Mouse (Mus musculus) brain, embryonic 18.5 days (tissue): ENCODE data around the gene Slc41a3.

ENCODE experiments used
- DNase-seq: peaks from one replicate; pipeline ENCODE4 v3.0.0-alpha.2; 2012; ENCODE audit warnings: low read depth, low spot score

The Slc41a3 gene

DNA sequence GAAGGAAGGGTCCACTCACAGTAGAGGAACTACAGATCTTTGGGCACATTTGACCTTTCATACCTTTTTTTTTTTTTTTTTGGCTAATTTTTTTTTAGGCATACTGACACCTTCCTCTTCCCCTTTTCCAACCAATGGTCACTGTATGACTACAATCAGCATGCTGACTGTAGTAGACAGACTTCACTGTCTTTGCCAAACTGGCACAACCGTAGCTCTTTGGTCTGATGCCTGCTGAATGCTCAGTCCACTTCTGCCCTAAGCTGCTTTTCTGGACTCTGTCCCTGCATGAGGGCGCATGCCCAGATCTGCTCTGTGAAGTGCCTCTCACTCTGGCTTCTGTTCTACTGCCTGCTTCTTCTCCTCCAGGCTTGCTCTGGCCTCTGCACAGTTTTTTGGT, 6.9 kb upstream of the Slc41a3 start:
- peak; percentile 20 for DNase-seq

- DNase-seq = no peak
These were observed 6.3 kb upstream of the Slc41a3 start for GRCm38 (mm10) chr6:90598197-90598596.

DNA sequence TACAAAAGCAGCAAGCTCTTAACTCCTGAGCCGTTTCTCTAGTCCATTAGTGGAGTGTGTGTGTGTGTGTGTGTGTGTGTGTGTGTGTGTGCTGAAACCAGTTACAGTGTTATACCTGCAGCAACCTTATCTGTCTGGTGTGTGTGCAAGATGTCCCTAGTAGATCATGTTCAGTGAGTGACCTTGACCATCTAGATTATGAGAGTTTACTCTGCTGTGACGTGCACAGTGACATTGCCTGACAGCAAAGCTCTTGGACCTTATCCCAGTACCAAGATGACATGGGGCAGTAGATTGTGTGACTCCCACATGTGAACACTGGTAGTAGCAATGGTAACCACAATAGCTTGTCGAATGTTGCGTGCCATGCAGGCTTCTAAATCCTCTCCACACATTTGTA, 4.2 kb upstream of the Slc41a3 start:
- no peak for DNase-seq

- DNase-seq = no peak
These were observed 2.8 kb upstream of the Slc41a3 start for GRCm38 (mm10) chr6:90601736-90602135.

GRCm38 (mm10) chr6:90602304-90602703, 2.2 kb upstream of the Slc41a3 start:
- no peak for DNase-seq

DNA sequence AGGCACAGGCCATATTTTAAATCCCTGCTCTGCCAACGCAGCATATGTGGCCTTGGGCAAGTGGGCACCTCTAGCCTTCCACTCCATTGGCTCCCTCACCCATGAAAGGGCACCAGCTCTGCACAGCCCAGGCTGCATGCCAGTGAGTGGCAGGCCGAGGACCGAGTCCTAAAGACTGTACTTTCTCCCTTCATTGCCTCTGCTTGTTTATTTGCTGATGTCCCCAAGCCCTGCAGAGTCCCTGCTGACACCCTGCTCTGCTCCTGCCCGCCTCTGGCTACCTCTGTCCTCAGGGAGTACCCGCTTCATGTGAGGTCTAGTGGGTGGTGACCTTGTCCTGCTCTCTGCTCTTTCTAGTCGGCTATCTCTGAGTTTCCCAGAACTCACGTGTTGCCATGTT, 1.4 kb upstream of the Slc41a3 start:
- DNase-seq = no peak

DNA sequence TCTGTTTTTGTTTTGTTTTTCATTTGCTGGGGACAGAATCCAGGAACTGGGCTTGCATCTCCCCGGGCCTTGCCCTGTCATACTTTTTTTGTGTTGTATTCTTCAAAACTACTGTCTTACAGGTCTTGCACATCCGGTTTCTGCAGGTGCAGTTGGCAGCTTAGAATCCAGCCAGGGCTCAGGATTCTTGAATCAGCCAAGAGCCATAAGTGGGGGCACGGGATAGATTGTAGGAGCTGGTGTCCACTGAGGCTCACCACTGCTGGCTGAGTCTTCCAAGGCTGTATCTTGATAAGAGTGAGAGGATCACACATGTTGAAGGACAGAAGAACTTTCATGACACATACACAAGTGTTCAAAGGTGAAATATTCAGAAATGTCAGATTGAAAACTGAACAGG, 395 bp upstream of the Slc41a3 start:
- no peak for DNase-seq

- DNase-seq = no peak
These were observed 757 bp downstream of the Slc41a3 start for GRCm38 (mm10) chr6:90605298-90605665.

- peak; percentile 16 for DNase-seq
These were observed 2.0 kb downstream of the Slc41a3 start for GRCm38 (mm10) chr6:90606538-90606937.

GRCm38 (mm10) chr6:90607196-90607595, 2.7 kb downstream of the Slc41a3 start:
- DNase-seq = no peak

GRCm38 (mm10) chr6:90608186-90608585, 3.7 kb downstream of the Slc41a3 start:
- DNase-seq = no peak

DNA sequence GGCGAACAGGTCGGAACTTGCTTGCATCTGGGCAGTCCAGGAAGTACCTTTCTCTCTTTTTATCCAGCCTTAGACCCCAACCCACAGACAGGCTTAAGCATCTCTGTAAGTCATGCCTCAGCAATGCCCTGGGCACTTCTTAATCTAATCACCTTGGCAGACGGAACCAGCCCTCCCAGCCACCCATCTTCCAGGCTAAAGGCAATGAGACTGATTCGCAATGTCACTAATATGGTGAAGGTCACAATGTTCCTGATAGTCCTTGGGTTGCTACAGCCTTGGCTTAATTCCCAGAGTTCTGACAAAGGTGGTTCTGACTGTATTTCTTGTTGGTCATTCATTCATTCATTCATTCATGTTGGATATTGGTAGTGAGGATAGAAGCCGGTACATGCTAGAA, 5.7 kb downstream of the Slc41a3 start:
- DNase-seq = no peak

GRCm38 (mm10) chr6:90613277-90613676, 8.8 kb downstream of the Slc41a3 start:
- DNase-seq = no peak

- DNase-seq = no peak
These were observed 10.8 kb downstream of the Slc41a3 start for GRCm38 (mm10) chr6:90615362-90615761.

- no peak for DNase-seq
These were observed 11.5 kb downstream of the Slc41a3 start for GRCm38 (mm10) chr6:90615991-90616390.

- DNase-seq = no peak
These were observed 12.0 kb downstream of the Slc41a3 start for GRCm38 (mm10) chr6:90616481-90616880.

GRCm38 (mm10) chr6:90618274-90618673, 13.7 kb downstream of the Slc41a3 start:
- no peak for DNase-seq

- no peak for DNase-seq
These were observed 14.5 kb downstream of the Slc41a3 start for GRCm38 (mm10) chr6:90618821-90619636.

- no peak for DNase-seq
These were observed 15.4 kb downstream of the Slc41a3 start for GRCm38 (mm10) chr6:90619936-90620335.

DNA sequence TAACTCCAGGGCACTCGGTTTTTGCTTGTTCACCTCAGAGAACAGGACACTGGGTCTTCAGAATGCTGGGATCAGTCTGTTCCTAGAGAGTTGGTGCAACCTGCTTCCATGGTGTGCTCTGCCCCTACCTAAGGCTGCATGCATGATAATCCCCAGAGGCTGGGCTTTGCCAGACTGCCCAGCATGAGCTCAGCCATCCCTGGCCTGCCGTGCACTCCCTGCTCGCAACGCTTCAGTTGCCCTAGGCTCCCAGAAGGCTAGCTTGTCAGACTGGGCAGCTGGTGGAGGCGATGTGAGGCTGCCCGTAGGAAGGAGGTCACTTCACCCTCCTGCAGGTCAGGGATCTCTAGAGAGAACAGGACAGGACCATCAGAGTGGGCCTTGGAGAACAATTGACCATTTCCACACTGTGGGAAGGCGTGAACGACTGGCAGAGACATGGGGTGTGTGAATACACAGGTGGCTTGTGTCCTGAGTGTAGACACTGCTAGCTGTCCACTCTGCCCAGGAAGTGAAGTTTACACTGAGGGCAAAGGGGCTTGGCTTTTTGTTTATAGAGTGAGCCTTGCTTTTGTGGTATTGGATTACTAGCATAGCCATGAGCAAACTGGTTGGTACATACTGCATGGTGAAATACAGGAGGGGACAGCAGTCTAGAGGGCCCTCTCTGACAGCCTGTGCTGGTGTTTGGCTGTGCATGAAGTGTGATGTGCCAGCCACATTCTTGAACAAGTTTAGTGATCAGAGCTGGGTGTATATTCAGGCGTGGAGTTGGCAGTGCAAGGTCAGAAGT, 16.5 kb downstream of the Slc41a3 start:
- DNase-seq = no peak

GRCm38 (mm10) chr6:90621584-90621890, 17.0 kb downstream of the Slc41a3 start:
- no peak for DNase-seq

DNA sequence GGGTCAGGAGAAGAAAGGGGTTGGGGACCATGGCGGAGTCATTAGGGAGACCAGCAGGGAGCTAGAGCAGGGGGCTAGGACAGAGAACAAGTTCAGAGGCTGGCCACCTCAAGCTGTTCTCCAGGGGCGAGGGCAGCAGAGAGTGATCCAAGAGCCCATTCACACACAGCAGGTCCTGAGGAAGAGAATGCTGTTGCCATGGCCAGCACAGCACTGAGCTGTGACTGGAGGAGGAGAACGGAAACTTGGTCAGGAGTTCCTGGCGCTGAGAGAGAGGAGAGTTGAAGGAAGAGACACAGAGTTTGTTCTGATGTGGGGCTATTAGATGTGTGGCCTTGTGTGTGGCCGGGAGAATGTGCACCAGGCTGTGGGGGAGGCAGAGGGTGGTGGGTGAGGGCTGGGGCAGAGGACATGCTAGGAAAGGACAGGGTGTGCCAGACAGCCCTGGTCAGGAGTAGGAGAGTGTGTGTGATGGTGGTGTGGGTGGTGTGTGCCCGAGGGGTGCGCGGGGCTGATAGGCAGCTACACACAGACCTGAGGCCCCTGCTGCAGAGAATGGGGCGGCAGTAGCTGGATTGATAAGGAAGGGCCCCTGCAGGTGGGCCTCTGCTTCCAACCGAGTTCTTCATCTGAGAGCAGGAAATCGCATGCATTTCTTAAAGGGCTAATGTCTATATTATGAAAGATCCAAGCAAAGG, 18.4 kb downstream of the Slc41a3 start:
- DNase-seq = no peak

DNA sequence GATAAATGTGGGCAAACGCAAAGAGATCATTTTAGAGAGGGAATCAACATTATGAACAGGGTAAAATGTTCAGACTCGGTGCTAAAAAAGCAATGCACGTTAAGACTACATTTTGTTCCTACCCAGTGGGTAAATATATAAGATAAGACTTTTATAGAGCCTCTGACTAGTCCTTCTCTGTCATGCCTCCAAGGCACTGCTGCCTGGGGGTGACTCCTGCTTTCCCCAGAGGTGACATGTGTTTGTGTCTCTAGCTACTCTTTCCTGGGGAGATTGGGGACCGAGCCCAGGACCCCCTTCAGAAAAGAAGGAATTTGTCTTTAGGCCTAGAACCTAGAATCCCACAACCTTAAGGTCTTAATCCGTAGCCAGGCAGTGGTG, 18.9 kb downstream of the Slc41a3 start:
- no peak for DNase-seq
